Mouse (Mus musculus) embryonic facial prominence, embryonic 14.5 days (tissue): ENCODE data around the gene Slc5a5. TPM values are rescaled to one million over a fixed set of nuclear protein-coding genes. Genes with fewer than 3 reads are reported as not detected.

ENCODE experiments used
- ATAC-seq: fragments of 200-750 bp; cut with Nextera tagmentation; 2 replicates; pipeline ENCODE4 v1.8.0; 2017; ENCODE audit warnings: low read depth, moderate number of reproducible peaks, moderate TSS enrichment
- DNase-seq: peaks from one replicate; pipeline ENCODE4 v3.0.0-alpha.2; 2015; ENCODE audit warnings: low spot score
- H3K27ac ChIP-seq: fragments of 300-500 bp; sonication (generic); replicated peaks from 2 replicates; pipeline ENCODE4 v1.5.1; 2014; ENCODE audit warnings: low read depth, mild to moderate bottlenecking, low read length, moderate library complexity
- H3K27me3 ChIP-seq: fragments of 300-500 bp; sonication (generic); replicated peaks from 2 replicates; pipeline ENCODE4 v1.6.1; 2014; ENCODE audit warnings: low read length; ENCODE audit not compliant: control insufficient read depth, insufficient read depth
- H3K36me3 ChIP-seq: fragments of 300-500 bp; sonication (generic); 2 replicates; pipeline ENCODE4 v1.6.1; 2014; ENCODE audit warnings: low read length, mixed read lengths; ENCODE audit not compliant: control insufficient read depth, insufficient read depth
- H3K4me1 ChIP-seq: fragments of 300-500 bp; sonication (generic); 2 replicates; pipeline ENCODE4 v1.6.1; 2014; ENCODE audit warnings: antibody characterized with exemption, low read length; ENCODE audit not compliant: control insufficient read depth, insufficient read depth
- H3K4me2 ChIP-seq: fragments of 300-500 bp; sonication (generic); 2 replicates; pipeline ENCODE4 v1.6.1; 2014; ENCODE audit warnings: low read depth, mild to moderate bottlenecking, low read length, moderate library complexity, mixed read lengths
- H3K4me3 ChIP-seq: fragments of 300-500 bp; sonication (generic); 2 replicates; pipeline ENCODE4 v1.5.1; 2014; ENCODE audit warnings: low read depth, mild to moderate bottlenecking, low read length
- H3K9ac ChIP-seq: fragments of 300-500 bp; sonication (generic); 2 replicates; pipeline ENCODE4 v1.6.1; 2014; ENCODE audit warnings: low read depth, mild to moderate bottlenecking, low read length, moderate library complexity, mixed read lengths
- H3K9me3 ChIP-seq: fragments of 300-500 bp; sonication (generic); 2 replicates; pipeline ENCODE4 v1.6.1; 2016; ENCODE audit warnings: low read length; ENCODE audit not compliant: control insufficient read depth
- WGBS: fragments of 180-500 bp; shearing (Covaris S2); extraction: QIAGEN DNeasy Blood & Tissue Kit; methylation state at CpG from one replicate; pipeline ENCODE4 v1.1.7; 2014; 5-methylcytosine and 5-hydroxymethylcytosine counted together
- microRNA counts: library from miRNA; unstranded; fragments of <30 nt; microRNA quantifications from one replicate; lab custom pipeline; 2017
- microRNA-seq: library from miRNA; unstranded; fragments of <30 nt; microRNA quantifications from one replicate; pipeline ENCODE4, GENCODE M21; 2016; ENCODE audit warnings: borderline number of aligned reads
- polyA plus RNA-seq: library from polyadenylated mRNA; unstranded; fragments of >200 nt; fragmentation: Nextera tagmentation; extraction: Ambion mirVana; gene quantifications from 2 replicates; pipeline ENCODE4 v1.2.1, GENCODE M21; 2014

Gene Slc5a5
- polyA plus RNA-seq, 1 experiment from 2014 or later = 0.42 TPM

GRCm38 (mm10) chr8:70833018-70833482 lies 59.5 kb downstream of the Slc5a5 start:
- peak overlapping the region; percentile 25; the same call in 1 of the 2 replicates for H3K9ac ChIP-seq
- DNase-seq = no peak
- 49% methylated on average over 9 of the region's 9 CpGs for WGBS
- H3K27me3 ChIP-seq = no peaks in the 10 kb centered on the region
- H3K36me3 ChIP-seq = 0 out of 2 replicates have a peak, but pooled peaks cover 12% of the 10 kb centered on the region
- H3K4me3 ChIP-seq = no peak overlapping the region
- no peak for ATAC-seq
- no peak overlapping the region for H3K4me2 ChIP-seq
- H3K4me1 ChIP-seq = no peaks in the 10 kb centered on the region
- H3K27ac ChIP-seq = no peak overlapping the region
- no peaks in the 10 kb centered on the region for H3K9me3 ChIP-seq

MicroRNA genes within 50 kb of the gene (microRNA counts, 519-probe panel; counts per million panel counts)
- microRNA mmu-miR-1969 (lab: Ali Mortazavi, UCI) = 19.3 counts per million

Small RNAs within 50 kb of the gene (microRNA-seq; reads per million reads assigned to microRNA genes)
- gene Mir1969 (3.7 reads per million, percentile 17 among the genes with 10 or more reads in this experiment), gene Mir7067 (1.00 reads per million)

Other genes starting within 250 kb of the Slc5a5 start
- 59.8 and 62.7 TPM in 2 replicates for gene Pgpep1, start 232.4 kb downstream of the Slc5a5 start, polyA plus RNA-seq
- gene Lsm4, start 219.5 kb downstream of the Slc5a5 start, polyA plus RNA-seq = 199 and 223 TPM in 2 replicates
- 103 and 121 TPM in 2 replicates for gene Jund, start 193.8 kb downstream of the Slc5a5 start, polyA plus RNA-seq
- not detected in 2 replicates for gene Iqcn, start 189.3 kb downstream of the Slc5a5 start, polyA plus RNA-seq
- gene Gm3336, start 174.2 kb downstream of the Slc5a5 start, polyA plus RNA-seq = not detected in 2 replicates
- 0.16 and 0.22 TPM in 2 replicates for gene Pde4c, start 169.0 kb downstream of the Slc5a5 start, polyA plus RNA-seq
- gene Rab3a, start 138.1 kb downstream of the Slc5a5 start, polyA plus RNA-seq = 36.3 and 39.0 TPM in 2 replicates
- gene Mpv17l2, start 131.8 kb downstream of the Slc5a5 start, polyA plus RNA-seq = 34.2 and 36.5 TPM in 2 replicates
- gene Pik3r2, start 116.0 kb downstream of the Slc5a5 start, polyA plus RNA-seq = 61.5 and 70.3 TPM in 2 replicates
- 13.5 and 14.9 TPM in 2 replicates for gene Mast3, start 87.7 kb downstream of the Slc5a5 start, polyA plus RNA-seq
- 0.07 and 0.19 TPM in 2 replicates for gene Il12rb1, start 84.3 kb downstream of the Slc5a5 start, polyA plus RNA-seq
- 5.4 and 5.8 TPM in 2 replicates for gene Arrdc2, start 53.0 kb downstream of the Slc5a5 start, polyA plus RNA-seq
- 2.9 and 3.4 TPM in 2 replicates for gene Kcnn1, start 29.5 kb downstream of the Slc5a5 start, polyA plus RNA-seq
- 87.1 and 91.3 TPM in 2 replicates for gene Ccdc124, start 18.8 kb downstream of the Slc5a5 start, polyA plus RNA-seq
- gene Rpl18a, start 4.7 kb upstream of the Slc5a5 start, polyA plus RNA-seq = 5,430 and 5,481 TPM in 2 replicates
- gene Map1s, start 13.2 kb upstream of the Slc5a5 start, polyA plus RNA-seq = 41.3 and 49.7 TPM in 2 replicates